Mouse (Mus musculus) hindbrain, embryonic 16.5 days (tissue): ENCODE measurements around the gene Trio. TPM values are rescaled to one million over a fixed set of nuclear protein-coding genes. Genes with fewer than 3 reads are reported as not detected.

Source experiments
- ATAC-seq: fragments of 200-750 bp; cut with Nextera tagmentation; 2 replicates; pipeline ENCODE4 v1.8.0; 2017; ENCODE audit warnings: moderate TSS enrichment, moderate library complexity
- H3K27ac ChIP-seq: fragments of 300-500 bp; sonication (generic); 2 replicates; pipeline ENCODE4 v1.5.1; 2014; ENCODE audit warnings: low read depth, mild to moderate bottlenecking, control low read depth, low read length, moderate library complexity
- H3K27me3 ChIP-seq: fragments of 300-500 bp; sonication (generic); replicated peaks from 2 replicates; pipeline ENCODE4 v1.6.1; 2014; ENCODE audit warnings: low read length; ENCODE audit not compliant: control insufficient read depth, insufficient read depth
- H3K36me3 ChIP-seq: fragments of 300-500 bp; sonication (generic); 2 replicates; pipeline ENCODE4 v1.6.1; 2014; ENCODE audit warnings: mild to moderate bottlenecking, low read length, moderate library complexity, mixed read lengths; ENCODE audit not compliant: control insufficient read depth, insufficient read depth
- H3K4me1 ChIP-seq: fragments of 300-500 bp; sonication (generic); 2 replicates; pipeline ENCODE4 v1.6.1; 2014; ENCODE audit warnings: low read depth, low read length; ENCODE audit not compliant: control insufficient read depth, insufficient read depth
- H3K4me2 ChIP-seq: fragments of 300-500 bp; sonication (generic); 2 replicates; pipeline ENCODE4 v1.6.1; 2014; ENCODE audit warnings: mild to moderate bottlenecking, low read length, control low read depth, moderate library complexity
- H3K4me3 ChIP-seq: fragments of 300-500 bp; sonication (generic); 2 replicates; pipeline ENCODE4 v1.5.1; 2014; ENCODE audit warnings: mild to moderate bottlenecking, low read length, control low read depth, moderate library complexity
- H3K9ac ChIP-seq: fragments of 300-500 bp; sonication (generic); 2 replicates; pipeline ENCODE4 v1.6.1; 2014; ENCODE audit warnings: low read depth, mild to moderate bottlenecking, control low read depth, low read length, moderate library complexity
- H3K9me3 ChIP-seq: fragments of 300-500 bp; sonication (generic); 2 replicates; pipeline ENCODE4 v1.6.1; 2014; ENCODE audit warnings: mild to moderate bottlenecking, low read length, moderate library complexity; ENCODE audit not compliant: control insufficient read depth
- WGBS: fragments of 180-500 bp; shearing (Covaris S2); extraction: QIAGEN DNeasy Blood & Tissue Kit; methylation state at CpG from one replicate; pipeline ENCODE4 v1.1.7; 2014; 5-methylcytosine and 5-hydroxymethylcytosine counted together
- polyA plus RNA-seq: library from polyadenylated mRNA; unstranded; fragments of >200 nt; fragmentation: Nextera tagmentation; extraction: Ambion mirVana; gene quantifications from 2 replicates; pipeline ENCODE4 v1.2.1, GENCODE M21; 2015

The Trio gene
- polyA plus RNA-seq, 1 experiment from 2014 or later, result 31.1 TPM

DNA sequence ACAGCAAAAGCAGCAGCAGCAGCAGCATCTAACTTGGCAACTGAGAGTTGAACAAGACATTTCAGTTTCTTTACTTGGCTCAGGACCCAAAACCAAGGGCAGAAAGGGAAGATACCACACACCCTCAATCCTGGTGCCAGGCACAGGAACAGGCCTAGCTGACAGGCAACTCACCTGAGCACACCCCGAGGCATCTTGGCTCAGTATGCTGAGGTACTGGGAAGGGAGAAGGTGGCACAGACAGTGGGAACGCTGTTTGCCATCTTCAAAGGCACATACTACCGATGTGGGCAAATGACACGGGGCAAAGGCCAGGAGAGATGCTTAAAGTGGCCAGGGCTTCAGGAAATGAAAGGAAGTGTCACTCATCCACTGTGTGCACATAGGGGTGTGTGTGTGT is 85.6 kb downstream of the Trio start:
- no peak overlapping the region for H3K4me3 ChIP-seq
- H3K36me3 ChIP-seq, result no peaks in the 10 kb centered on the region
- WGBS, result 77% methylated on average over 4 of the region's 4 CpGs
- no peak overlapping the region for H3K27ac ChIP-seq
- H3K9me3 ChIP-seq, result no peaks in the 10 kb centered on the region
- ATAC-seq, result no peak
- no peak overlapping the region for H3K4me2 ChIP-seq
- H3K4me1 ChIP-seq, result peaks cover 82% of the 10 kb centered on the region
- H3K27me3 ChIP-seq, result no peaks in the 10 kb centered on the region
- H3K9ac ChIP-seq, result no peak overlapping the region

DNA sequence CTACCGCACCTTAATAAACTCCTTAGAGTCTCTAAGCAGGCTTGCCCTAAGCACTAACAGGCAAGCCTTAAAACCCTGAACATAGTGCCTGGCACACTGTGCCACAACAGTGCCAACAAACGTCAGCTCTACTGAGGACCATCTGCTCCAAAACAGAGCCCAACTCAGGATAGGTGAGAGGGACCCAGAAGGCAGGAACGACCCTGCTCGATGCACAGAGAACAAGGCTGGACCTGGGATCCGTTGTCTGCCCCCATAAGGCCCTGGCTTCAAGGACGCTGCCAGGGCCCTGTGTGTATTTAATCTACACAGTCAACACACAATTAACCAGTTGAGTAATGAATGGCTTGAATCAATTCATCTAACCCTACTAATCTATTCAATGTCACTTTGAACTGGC is 86.8 kb downstream of the Trio start:
- peak overlapping the region; percentile 61 for H3K9ac ChIP-seq
- peak overlapping the region; percentile 92 for H3K27ac ChIP-seq
- 0 out of 2 replicates have a peak, but pooled peaks have one; percentile 9 for ATAC-seq
- H3K4me2 ChIP-seq, result peak overlapping the region; percentile 68
- no peaks in the 10 kb centered on the region for H3K27me3 ChIP-seq
- H3K4me3 ChIP-seq, result no peak overlapping the region
- no peaks in the 10 kb centered on the region for H3K9me3 ChIP-seq
- no peaks in the 10 kb centered on the region for H3K36me3 ChIP-seq
- H3K4me1 ChIP-seq, result peaks cover 70% of the 10 kb centered on the region
- WGBS, result 17% methylated on average over 6 of the region's 6 CpGs

DNA sequence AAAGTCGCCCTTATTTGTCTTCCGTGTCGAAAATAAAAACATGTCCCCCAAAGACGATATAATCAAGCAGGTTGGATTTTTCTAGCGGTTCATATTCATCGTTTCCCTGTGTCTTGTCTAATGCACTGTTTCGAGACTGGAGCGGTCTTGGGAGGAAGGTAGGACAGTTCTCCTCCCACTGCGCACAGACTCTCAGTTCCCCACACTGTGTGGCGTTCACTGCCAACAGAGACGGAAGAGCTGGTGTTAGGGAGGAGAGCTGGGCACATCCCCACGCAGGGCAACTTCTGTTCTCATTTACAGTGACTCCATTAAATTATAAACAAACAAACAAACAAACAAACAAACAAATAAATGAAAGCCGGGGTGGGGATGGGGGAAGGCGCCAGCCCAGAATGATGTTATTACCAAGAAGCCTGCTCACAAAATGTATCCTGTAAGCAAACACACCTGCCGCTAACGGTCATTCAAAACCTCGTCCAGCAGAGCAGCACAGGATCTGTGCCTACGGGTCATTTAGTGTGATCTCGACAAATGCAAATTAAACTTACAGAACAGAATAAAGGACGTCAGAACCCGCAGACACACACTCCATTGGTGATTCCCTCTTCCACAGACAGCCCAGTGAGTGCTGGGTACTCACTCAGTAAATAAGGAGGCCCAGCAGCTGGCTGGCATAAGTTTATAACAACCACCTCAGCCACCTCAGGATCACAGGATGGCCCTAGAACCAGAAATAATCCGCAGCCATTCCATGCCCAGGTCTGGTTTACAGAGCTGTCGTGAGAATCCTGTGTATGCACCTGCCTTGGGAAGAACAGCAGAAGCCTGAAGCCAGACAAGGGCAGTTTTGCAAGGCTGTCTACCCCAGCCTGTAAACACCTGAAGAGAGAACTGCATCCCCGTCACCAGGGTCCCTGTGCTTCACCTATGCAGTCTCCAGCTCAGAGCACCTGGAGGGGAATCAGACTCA is 87.5 kb downstream of the Trio start:
- H3K4me1 ChIP-seq, result peaks cover 63% of the 10 kb centered on the region

DNA sequence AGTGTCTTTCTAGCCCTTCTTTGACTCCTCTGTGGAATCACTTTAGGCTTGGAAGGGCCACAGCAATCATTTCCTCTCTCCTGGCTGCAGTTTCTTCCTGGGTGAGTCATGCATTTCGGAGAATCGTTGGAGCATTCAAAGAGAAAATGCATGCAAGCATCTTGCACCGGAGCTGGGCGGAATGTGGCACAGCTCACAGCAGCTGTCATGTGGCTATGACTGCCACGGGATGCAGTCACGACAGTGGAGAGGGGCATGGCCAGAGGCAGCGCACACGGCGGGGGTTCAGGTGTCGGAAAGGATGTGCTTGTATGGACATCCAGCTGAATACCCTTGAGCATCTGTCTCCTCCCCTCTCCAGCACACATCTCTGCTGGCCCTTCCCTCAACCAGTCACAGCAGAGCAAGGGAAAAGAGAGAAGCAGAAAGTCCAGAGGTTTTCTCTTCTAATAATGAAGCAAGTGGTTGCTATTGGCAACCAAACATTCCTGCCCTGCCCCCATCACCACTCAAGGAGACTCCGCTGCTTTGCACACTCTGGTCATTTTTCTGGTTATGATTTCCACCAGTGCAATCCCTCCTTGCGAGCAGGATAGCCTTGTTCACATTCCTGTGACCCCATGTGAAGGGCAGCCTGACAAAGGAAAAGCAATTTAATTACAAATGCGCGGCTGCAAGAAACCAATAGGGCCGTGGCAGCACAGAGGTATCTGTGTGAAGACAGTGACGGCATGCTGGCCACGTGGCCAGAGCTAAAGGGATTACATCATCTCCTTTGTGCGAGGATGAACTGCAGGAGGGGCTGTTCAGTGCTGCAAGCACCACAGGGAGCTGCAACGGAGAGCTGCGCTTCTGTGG is 88.4 kb downstream of the Trio start:
- peak overlapping the region; percentile 68 for H3K4me2 ChIP-seq

More for the DNA sequence above, 87.5 kb downstream of the Trio start:
- 7% methylated on average over 24 of the region's 24 CpGs for WGBS
- Histone ChIP-seq H3K9me3 (no peaks in the 10 kb centered on the region), H3K4me3 (peak overlapping the region; percentile 31), H3K27me3 (no peaks in the 10 kb centered on the region), H3K27ac (peak overlapping the region; percentile 92), H3K9ac (peak overlapping the region; percentile 61), H3K36me3 (no peaks in the 10 kb centered on the region), H3K4me2 (peak overlapping the region; percentile 68)
- peak; percentile 85 for ATAC-seq

DNA sequence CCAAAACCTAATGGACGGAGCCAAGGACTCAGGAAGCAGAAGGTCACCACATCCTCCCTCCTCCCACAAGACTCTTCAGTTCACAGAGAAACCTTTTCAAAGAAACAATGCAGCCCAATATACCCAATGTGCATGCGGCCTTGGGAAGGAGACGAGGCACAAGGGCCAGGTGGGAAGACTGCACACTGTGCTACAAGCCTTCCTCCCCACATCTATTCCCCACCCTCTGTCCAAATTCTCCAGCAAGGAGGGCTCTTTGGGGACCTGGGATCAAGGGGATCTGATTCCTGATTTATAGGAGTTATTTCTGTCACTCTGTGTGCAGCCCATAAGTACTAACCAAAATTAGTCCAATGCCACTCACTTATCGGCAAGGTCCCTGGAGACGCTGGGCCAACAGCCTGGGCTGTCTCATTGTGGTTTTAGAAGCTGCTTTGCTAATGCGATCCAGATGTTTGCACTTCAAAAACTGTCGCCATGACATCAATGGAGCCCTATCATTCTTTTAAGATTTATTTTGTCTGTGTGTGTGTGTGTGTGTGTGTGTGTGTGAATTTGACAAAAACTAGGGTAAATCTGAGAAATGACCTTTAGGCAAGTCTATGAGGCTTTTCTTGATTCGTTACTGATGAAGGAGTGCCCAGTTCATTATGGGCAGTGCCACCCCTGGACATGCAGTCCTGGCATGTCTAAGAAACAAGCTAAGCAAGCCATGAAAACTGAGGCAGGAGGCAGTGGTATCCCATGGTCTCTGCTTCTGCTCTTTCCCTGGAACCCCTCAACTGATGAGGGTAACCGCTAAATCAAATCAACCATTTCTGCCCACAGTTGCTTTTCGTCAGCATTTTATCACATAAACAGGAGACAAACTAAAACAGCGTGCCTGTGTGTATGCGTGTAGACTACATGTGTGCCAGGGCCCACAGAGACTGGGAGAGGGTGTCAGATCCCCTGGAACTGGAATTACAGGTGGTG is 89.6 kb downstream of the Trio start:
- H3K36me3 ChIP-seq, result no peaks in the 10 kb centered on the region
- H3K27ac ChIP-seq, result peak overlapping the region; percentile 92
- no peaks in the 10 kb centered on the region for H3K27me3 ChIP-seq
- peak overlapping the region; percentile 61; the same call in 1 of the 2 replicates for H3K9ac ChIP-seq
- WGBS, result 59% methylated on average over 12 of the region's 12 CpGs
- no peak overlapping the region for H3K4me3 ChIP-seq
- ATAC-seq, result no peak
- H3K4me2 ChIP-seq, result peak overlapping the region; percentile 68
- no peaks in the 10 kb centered on the region for H3K9me3 ChIP-seq
- H3K4me1 ChIP-seq, result peaks cover 46% of the 10 kb centered on the region

More for the DNA sequence above, 88.4 kb downstream of the Trio start:
- Histone ChIP-seq H3K9ac (peak overlapping the region; percentile 61), H3K27me3 (no peaks in the 10 kb centered on the region), H3K27ac (peak overlapping the region; percentile 92), H3K4me1 (peaks cover 55% of the 10 kb centered on the region), H3K9me3 (no peaks in the 10 kb centered on the region), H3K36me3 (no peaks in the 10 kb centered on the region), H3K4me3 (peak overlapping the region; percentile 31)
- WGBS, result 2% methylated on average over 20 of the region's 20 CpGs
- ATAC-seq, result peak; percentile 96

DNA sequence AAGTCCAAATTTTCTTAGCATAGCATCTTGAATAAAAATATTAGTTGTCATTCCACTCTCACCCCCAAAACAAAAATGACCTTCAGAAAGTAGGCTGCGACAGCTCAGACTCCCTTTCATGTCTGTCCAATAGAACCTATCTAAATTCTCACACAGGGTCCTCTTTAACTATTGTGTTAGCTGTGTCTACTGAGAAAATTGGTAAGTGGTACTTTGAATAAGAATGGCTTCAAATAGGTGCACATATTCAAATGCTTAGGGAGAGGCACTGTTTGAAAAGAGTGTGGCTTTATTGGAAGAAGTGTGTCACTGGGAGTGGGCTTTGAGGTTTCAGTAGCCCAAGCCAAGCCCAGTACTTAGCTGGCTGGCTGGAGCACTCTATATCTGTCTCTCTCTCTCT is 92.4 kb downstream of the Trio start:
- no peak overlapping the region for H3K27ac ChIP-seq
- no peaks in the 10 kb centered on the region for H3K27me3 ChIP-seq
- H3K4me1 ChIP-seq, result peaks cover 26% of the 10 kb centered on the region
- no peak overlapping the region for H3K9ac ChIP-seq
- ATAC-seq, result no peak
- H3K4me3 ChIP-seq, result no peak overlapping the region
- WGBS, result 87% methylated on average over 1 of the region's 1 CpGs
- no peaks in the 10 kb centered on the region for H3K9me3 ChIP-seq
- no peaks in the 10 kb centered on the region for H3K36me3 ChIP-seq
- no peak overlapping the region for H3K4me2 ChIP-seq

DNA sequence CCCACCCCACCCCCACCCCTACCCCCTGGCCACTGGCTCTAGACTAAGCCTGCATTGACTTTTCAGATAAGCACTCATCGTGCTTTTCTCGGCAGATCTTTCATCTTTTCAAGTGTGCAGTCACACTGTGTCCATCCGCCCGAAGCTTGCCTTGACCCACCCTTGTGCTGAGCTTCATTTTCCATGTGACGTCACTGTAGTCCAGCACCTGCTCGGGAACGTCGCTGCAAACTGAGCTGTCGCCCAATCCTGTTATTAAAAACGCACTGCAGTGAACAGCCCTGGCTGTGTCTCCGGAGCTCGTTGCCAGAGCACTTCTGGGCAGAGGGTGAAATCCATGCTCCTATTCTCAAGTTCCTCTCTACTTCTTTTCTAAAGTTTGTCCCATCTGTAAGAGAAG is 93.8 kb downstream of the Trio start:
- no peaks in the 10 kb centered on the region for H3K27me3 ChIP-seq
- H3K4me2 ChIP-seq, result no peak overlapping the region
- no peak overlapping the region for H3K4me3 ChIP-seq
- H3K27ac ChIP-seq, result no peak overlapping the region
- H3K4me1 ChIP-seq, result peaks cover 18% of the 10 kb centered on the region
- WGBS, result 79% methylated on average over 12 of the region's 12 CpGs
- H3K9me3 ChIP-seq, result no peaks in the 10 kb centered on the region
- ATAC-seq, result no peak
- no peaks in the 10 kb centered on the region for H3K36me3 ChIP-seq
- no peak overlapping the region for H3K9ac ChIP-seq

DNA sequence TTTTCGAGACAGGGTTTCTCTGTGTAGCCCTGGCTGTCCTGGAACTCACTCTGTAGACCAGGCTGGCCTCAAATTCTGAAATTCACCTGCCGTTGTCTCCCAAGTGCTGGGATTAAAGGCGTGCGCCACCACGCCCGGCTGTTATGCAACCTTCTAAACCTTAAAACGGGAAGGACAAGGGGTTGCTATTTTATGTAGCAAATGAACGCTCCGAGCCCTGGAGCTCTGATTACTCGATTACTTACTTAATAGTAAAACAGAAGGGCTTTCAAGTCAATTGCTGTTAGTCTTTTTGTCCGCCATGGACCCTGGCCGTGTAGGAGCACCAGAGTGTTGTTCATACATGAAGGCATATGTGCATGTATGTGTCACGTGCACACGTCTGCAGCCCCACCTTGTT is 94.2 kb downstream of the Trio start:
- Histone ChIP-seq H3K9ac (no peak overlapping the region), H3K27me3 (no peaks in the 10 kb centered on the region), H3K4me3 (no peak overlapping the region), H3K36me3 (no peaks in the 10 kb centered on the region), H3K4me2 (no peak overlapping the region), H3K4me1 (peaks cover 14% of the 10 kb centered on the region), H3K9me3 (no peaks in the 10 kb centered on the region), H3K27ac (no peak overlapping the region)
- ATAC-seq, result no peak
- WGBS, result 93% methylated on average over 14 of the region's 14 CpGs
